Mouse (Mus musculus) olfactory bulb, adult 2 months (tissue): Measurements from ENCODE around the gene Gm21981.

Source experiments
- CTCF ChIP-seq: fragments of 200-500 bp; IDR thresholded peaks from 2 replicates; pipeline ENCODE4 v1.5.1; 2012; ENCODE audit warnings: low read depth, mild to moderate bottlenecking, low read length, moderate library complexity; ENCODE audit not compliant: insufficient read depth
- POLR2A ChIP-seq: fragments of 200-500 bp; IDR thresholded peaks from 2 replicates; pipeline ENCODE4 v1.6.1; 2012; ENCODE audit warnings: mild to moderate bottlenecking, low read depth, low read length, moderate library complexity; ENCODE audit not compliant: insufficient read depth

- TF ChIP-seq POLR2A (no peak), CTCF (no peak)
Measured at GRCm38 (mm10) chr17:47706196-47706595, 11.9 kb upstream of the Gm21981 start.
